Mouse (Mus musculus) brain, adult 2 months (tissue): ENCODE results near the gene Glra1.

Source experiments
- DNase-seq: peaks from one replicate; pipeline ENCODE4 v3.0.0; 2011; ENCODE audit warnings: low read depth, low spot score

Glra1 gene

GRCm38 (mm10) chr11:55518806-55519674, 89.0 kb downstream of the Glra1 start:
- peak; percentile 93 for DNase-seq

- no peak for DNase-seq
These were observed 90.3 kb downstream of the Glra1 start for GRCm38 (mm10) chr11:55517666-55518065.

GRCm38 (mm10) chr11:55511374-55511773, 96.6 kb downstream of the Glra1 start:
- peak; percentile 41 for DNase-seq

GRCm38 (mm10) chr11:55505485-55505884, 102.5 kb downstream of the Glra1 start:
- DNase-seq: no peak

GRCm38 (mm10) chr11:55502886-55503285, 105.1 kb downstream of the Glra1 start:
- no peak for DNase-seq

- peak; percentile 48 for DNase-seq
These were observed 106.0 kb downstream of the Glra1 start for GRCm38 (mm10) chr11:55501955-55502531.

GRCm38 (mm10) chr11:55497885-55498284, 110.1 kb downstream of the Glra1 start:
- DNase-seq: peak; percentile 78

- DNase-seq: no peak
These were observed 111.8 kb downstream of the Glra1 start for GRCm38 (mm10) chr11:55496158-55496557.

- DNase-seq: no peak
These were observed 122.6 kb downstream of the Glra1 start for GRCm38 (mm10) chr11:55485443-55485842.

- DNase-seq: no peak
These were observed 134.8 kb downstream of the Glra1 start for GRCm38 (mm10) chr11:55473219-55473618.

- DNase-seq: no peak
These were observed 136.5 kb downstream of the Glra1 start for GRCm38 (mm10) chr11:55471467-55471866.

GRCm38 (mm10) chr11:55470761-55471160, 137.2 kb downstream of the Glra1 start:
- no peak for DNase-seq

GRCm38 (mm10) chr11:55469923-55470691, 137.9 kb downstream of the Glra1 start:
- peak; percentile 35 for DNase-seq

- DNase-seq: peak; percentile 100
These were observed 138.8 kb downstream of the Glra1 start, which contains the start of gene G3bp1 for GRCm38 (mm10) chr11:55469048-55469843. TSS of gene G3bp1 (plus strand) at chr11:55469685.

- no peak for DNase-seq
These were observed 139.4 kb downstream of the Glra1 start for GRCm38 (mm10) chr11:55468611-55469047.

GRCm38 (mm10) chr11:55468012-55468411, 140.0 kb downstream of the Glra1 start:
- no peak for DNase-seq

GRCm38 (mm10) chr11:55465177-55465576, 142.8 kb downstream of the Glra1 start:
- DNase-seq: no peak

GRCm38 (mm10) chr11:55464707-55465106, 143.3 kb downstream of the Glra1 start:
- no peak for DNase-seq
